Mouse (Mus musculus): ENCODE results near the gene Trpc5. TPM values are rescaled to one million over a fixed set of nuclear protein-coding genes. Genes with fewer than 3 reads are reported as not detected.

Gene Trpc5
- total and polyA plus RNA-seq, 3 experiments: 0.03 TPM; not detected in 2

GRCm38 (mm10) chrX:144612753-144613152 lies 75.2 kb downstream of the Trpc5 start:
- Histone ChIP-seq H3K36me3 (ENCODE audit: control insufficient read depth in 1 of 2, insufficient read depth in 2 of 2, low read length in 2 of 2) (no peaks in the 10 kb centered on the region), H3K27ac (ENCODE audit: control insufficient read depth, low read depth, low read length) (no peak overlapping the region), H3K9ac (ENCODE audit: control insufficient read depth, low read depth, low read length, poor library complexity, severe bottlenecking) (no peak overlapping the region), H3K4me3 (ENCODE audit: control insufficient read depth in 1 of 2, insufficient read depth in 1 of 2, low read depth in 2 of 2, low read length in 2 of 2) (no peak overlapping the region), H3K79me2 (ENCODE audit: control insufficient read depth, insufficient read depth, low read length, poor library complexity) (no peaks in the 10 kb centered on the region), H3K9me3 (replicated peaks; ENCODE audit: insufficient read depth, low read length) (no peaks in the 10 kb centered on the region), H3K4me1 (ENCODE audit: control insufficient read depth in 1 of 2, insufficient read depth in 2 of 2, low read length in 2 of 2) (no peaks in the 10 kb centered on the region), H3K27me3 (ENCODE audit: control insufficient read depth in 1 of 2, insufficient read depth in 2 of 2, low read length in 2 of 2) (no peaks in the 10 kb centered on the region)
- no peak for DNase-seq (ENCODE audit: low read depth, low spot score)
- TF ChIP-seq MYC (IDR thresholded peaks at IDR 0.05; ENCODE audit: low read depth, low read length) (no peak), POLR2A (IDR thresholded peaks at IDR 0.05; ENCODE audit: control insufficient read depth in 1 of 2, insufficient read depth in 1 of 2, low read depth in 1 of 2, low read length in 2 of 2, poor library complexity in 1 of 2) (no peak), POLR2AphosphoS2 (IDR thresholded peaks at IDR 0.05; ENCODE audit: low read length) (no peak), ZKSCAN1 (IDR thresholded peaks at IDR 0.05; ENCODE audit: low read depth, low read length) (no peak), MAX (IDR thresholded peaks at IDR 0.05; ENCODE audit: low read length) (no peak), ZMIZ1 (IDR thresholded peaks at IDR 0.05; ENCODE audit: low read depth, low read length) (no peak), MXI1 (IDR thresholded peaks at IDR 0.05; ENCODE audit: low read depth, low read length) (no peak), JUND (IDR thresholded peaks at IDR 0.05; ENCODE audit: low read depth, low read length) (no peak), CHD2 (IDR thresholded peaks at IDR 0.05; ENCODE audit: low read length) (no peak), NELFE (IDR thresholded peaks at IDR 0.05; ENCODE audit: low read depth, low read length) (no peak), SMC3 (IDR thresholded peaks at IDR 0.05; ENCODE audit: low read depth, low read length) (no peak), ETS1 (IDR thresholded peaks at IDR 0.05; ENCODE audit: low read depth, low read length) (no peak), POLR2AphosphoS5 (IDR thresholded peaks at IDR 0.05; ENCODE audit: borderline replicate concordance, low read depth, low read length) (no peak), ELF1 (IDR thresholded peaks at IDR 0.05; ENCODE audit: low read depth, low read length) (no peak), UBTF (IDR thresholded peaks at IDR 0.05; ENCODE audit: borderline replicate concordance, insufficient read depth, low read depth, low read length) (no peak), HCFC1 (IDR thresholded peaks at IDR 0.05; ENCODE audit: low read depth, low read length) (no peak), KAT2A (conservative IDR thresholded peaks at IDR 0.05; ENCODE audit: low read depth, low read length) (no peak)

GRCm38 (mm10) chrX:144536431-144536830 lies 151.5 kb downstream of the Trpc5 start:
- no peaks in the 10 kb centered on the region for H3K79me2 ChIP-seq (ENCODE audit: control insufficient read depth, insufficient read depth, low read length, poor library complexity)
- no peaks in the 10 kb centered on the region for H3K4me1 ChIP-seq (ENCODE audit: control insufficient read depth in 1 of 2, insufficient read depth in 2 of 2, low read length in 2 of 2)
- no peak for TF ChIP-seq MYC (IDR thresholded peaks at IDR 0.05; ENCODE audit: low read depth, low read length)
- no peak for TF ChIP-seq CHD2 (IDR thresholded peaks at IDR 0.05; ENCODE audit: low read length)
- no peak for TF ChIP-seq POLR2AphosphoS5 (IDR thresholded peaks at IDR 0.05; ENCODE audit: borderline replicate concordance, low read depth, low read length)
- no peak for TF ChIP-seq ELF1 (IDR thresholded peaks at IDR 0.05; ENCODE audit: low read depth, low read length)
- no peak for TF ChIP-seq POLR2A (IDR thresholded peaks at IDR 0.05; ENCODE audit: control insufficient read depth in 1 of 2, insufficient read depth in 1 of 2, low read depth in 1 of 2, low read length in 2 of 2, poor library complexity in 1 of 2)
- TF ChIP-seq CHD1 (IDR thresholded peaks at IDR 0.05; ENCODE audit: low read depth, low read length): no peak
- TF ChIP-seq NRF1 (IDR thresholded peaks at IDR 0.05; ENCODE audit: insufficient read depth, low read depth, low read length, poor library complexity, severe bottlenecking): no peak
- TF ChIP-seq USF1 (IDR thresholded peaks at IDR 0.05; ENCODE audit: low read depth, low read length): no peak
- TF ChIP-seq KAT2A (conservative IDR thresholded peaks at IDR 0.05; ENCODE audit: low read depth, low read length): no peak
- TF ChIP-seq TBP (IDR thresholded peaks at IDR 0.05; ENCODE audit: low read depth, low read length): no peak

More at GRCm38 (mm10) chrX:144536431-144536830, 151.5 kb downstream of the Trpc5 start:
- no peaks in the 10 kb centered on the region for H3K27me3 ChIP-seq (ENCODE audit: control insufficient read depth in 1 of 2, insufficient read depth in 2 of 2, low read length in 2 of 2)
- no peak overlapping the region for H3K27ac ChIP-seq (ENCODE audit: control insufficient read depth, low read depth, low read length)
- no peaks in the 10 kb centered on the region for H3K9me3 ChIP-seq (replicated peaks; ENCODE audit: insufficient read depth, low read length)
- H3K36me3 ChIP-seq (ENCODE audit: control insufficient read depth in 1 of 2, insufficient read depth in 2 of 2, low read length in 2 of 2): no peaks in the 10 kb centered on the region
- DNase-seq (ENCODE audit: low read depth, low spot score): no peak
- no peak overlapping the region for H3K4me3 ChIP-seq (ENCODE audit: control insufficient read depth in 1 of 2, insufficient read depth in 1 of 2, low read depth in 2 of 2, low read length in 2 of 2)
- H3K9ac ChIP-seq (ENCODE audit: control insufficient read depth, low read depth, low read length, poor library complexity, severe bottlenecking): no peak overlapping the region

Data from MEL (cell line).